Mouse (Mus musculus) central nervous system, embryonic 14 days (tissue): Measurements from ENCODE around the gene Sclt1. TPM values are rescaled to one million over a fixed set of nuclear protein-coding genes. Genes with fewer than 3 reads are reported as not detected.

Experiments
- polyA plus RNA-seq: library from polyadenylated mRNA; depleted of rRNA; stranded (reverse); fragments of >200 nt; gene quantifications from 2 replicates; pipeline ENCODE4 v1.2.3, GENCODE M21; 2012; rRNA removed

The Sclt1 gene
- polyA plus RNA-seq = 14.9 and 16.3 TPM in 2 replicates

GRCm38 (mm10) chr3:41742278-41742934 lies at the start of gene Sclt1, which contains the start of gene D3Ertd751e:
Sclt1 (minus strand) TSS chr3:41742514.
D3Ertd751e (plus strand) TSS chr3:41742611.

Other genes starting within 250 kb of the Sclt1 start
- 12.2 and 12.4 TPM in 2 replicates for gene Jade1, start 186.8 kb downstream of the Sclt1 start, polyA plus RNA-seq
- gene D3Ertd751e, start 97 bp upstream of the Sclt1 start, polyA plus RNA-seq = 5.7 and 6.4 TPM in 2 replicates